Mouse (Mus musculus) left cerebral cortex, adult 18-20 months (tissue): ENCODE data around the gene Slc35e3. TPM values are rescaled to one million over a fixed set of nuclear protein-coding genes. Genes with fewer than 3 reads are reported as not detected.

Experiments
- DNase-seq, 2 experiments: peaks; one replicate each; pipeline ENCODE4 v3.0.0; 2021 to 2022; ENCODE audit warnings: low spot score in 2 of 2, mixed read lengths in 1 of 2
- total RNA-seq, 2 experiments: library from RNA; stranded (reverse); gene quantifications; 2 replicates each; pipeline ENCODE4 v1.2.3; 2021

Gene Slc35e3
- total RNA-seq, 2 experiments from 2014 or later: 29.9 to 30.8 TPM

GRCm38 (mm10) chr10:117701034-117701829, 44.9 kb downstream of the Slc35e3 start:
- DNase-seq: no peak

GRCm38 (mm10) chr10:117700450-117700849, 45.7 kb downstream of the Slc35e3 start:
- no peak for DNase-seq

GRCm38 (mm10) chr10:117699914-117700313, 46.3 kb downstream of the Slc35e3 start:
- no peak for DNase-seq

- no peak for DNase-seq
Measured at GRCm38 (mm10) chr10:117698313-117699138, 47.6 kb downstream of the Slc35e3 start.

GRCm38 (mm10) chr10:117697561-117698115, 48.5 kb downstream of the Slc35e3 start:
- no peak for DNase-seq

GRCm38 (mm10) chr10:117696827-117697560, 49.2 kb downstream of the Slc35e3 start:
- DNase-seq: no peak

- no peak for DNase-seq
Measured at GRCm38 (mm10) chr10:117696021-117696826, 49.9 kb downstream of the Slc35e3 start.

GRCm38 (mm10) chr10:117695605-117696004, 50.6 kb downstream of the Slc35e3 start:
- no peak for DNase-seq

GRCm38 (mm10) chr10:117695027-117695426, 51.1 kb downstream of the Slc35e3 start:
- DNase-seq: no peak

- no peak for DNase-seq
Measured at GRCm38 (mm10) chr10:117694255-117694953, 51.8 kb downstream of the Slc35e3 start.

- DNase-seq: no peak
Measured at GRCm38 (mm10) chr10:117692953-117693352, 53.2 kb downstream of the Slc35e3 start.

- no peak for DNase-seq
Measured at GRCm38 (mm10) chr10:117692173-117692572, 54.0 kb downstream of the Slc35e3 start.

- DNase-seq: no peak
Measured at GRCm38 (mm10) chr10:117691389-117691968, 54.7 kb downstream of the Slc35e3 start.

GRCm38 (mm10) chr10:117690770-117691296, 55.3 kb downstream of the Slc35e3 start:
- no peak for DNase-seq

GRCm38 (mm10) chr10:117690101-117690352, 56.1 kb downstream of the Slc35e3 start:
- DNase-seq: no peak

- DNase-seq: no peak
Measured at GRCm38 (mm10) chr10:117689297-117690100, 56.7 kb downstream of the Slc35e3 start.

GRCm38 (mm10) chr10:117688204-117689151, 57.7 kb downstream of the Slc35e3 start:
- no peak for DNase-seq
